Mouse (Mus musculus): ENCODE measurements around the gene Kalrn. TPM values are rescaled to one million over a fixed set of nuclear protein-coding genes. Genes with fewer than 3 reads are reported as not detected.

Gene Kalrn
- polyA plus RNA-seq, 1 experiment from 2014 or later: 30.5 TPM

DNA sequence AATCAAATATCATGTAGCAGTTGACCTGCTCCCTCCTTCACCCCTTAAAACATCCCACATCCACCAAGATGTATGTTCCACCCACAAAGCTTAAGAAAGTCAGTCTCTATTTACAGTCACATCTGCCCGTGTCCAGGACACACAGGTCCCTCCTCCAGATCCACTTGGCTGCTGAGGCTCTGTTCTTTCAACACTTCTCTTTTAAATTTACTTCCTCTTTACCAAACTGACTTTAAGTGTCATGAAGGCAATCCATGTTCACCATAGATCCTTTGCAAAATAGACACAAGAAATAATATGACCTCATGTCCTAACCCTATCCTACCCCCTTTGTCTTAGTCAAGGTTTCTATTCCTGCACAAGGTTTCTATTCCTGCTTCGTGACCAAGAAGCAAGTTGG is 131.6 kb downstream of the Kalrn start:
- Histone ChIP-seq H3K27me3 (ENCODE audit: control insufficient read depth, insufficient read depth, low read length) (no peaks in the 10 kb centered on the region), H3K4me2 (replicated peaks) (no peak overlapping the region), H3K9ac (no peak overlapping the region), H3K4me1 (replicated peaks; ENCODE audit: control insufficient read depth, insufficient read depth, low read length) (peaks cover 31% of the 10 kb centered on the region), H3K36me3 (replicated peaks; ENCODE audit: control insufficient read depth, insufficient read depth) (no peaks in the 10 kb centered on the region), H3K27ac (peak overlapping the region; percentile 2; the same call in 1 of the 2 replicates), H3K9me3 (ENCODE audit: control insufficient read depth, low read length) (no peaks in the 10 kb centered on the region), H3K4me3 (replicated peaks; ENCODE audit: low read length) (no peak overlapping the region)
- ATAC-seq (ENCODE audit: low FRiP score) (no peak), DNase-seq (ENCODE audit: low spot score) (no peak)
- 86% methylated on average over 2 of the region's 2 CpGs for WGBS

- H3K36me3 ChIP-seq (replicated peaks; ENCODE audit: control insufficient read depth, insufficient read depth): no peaks in the 10 kb centered on the region
- H3K9me3 ChIP-seq (ENCODE audit: control insufficient read depth, low read length): no peaks in the 10 kb centered on the region
- H3K4me3 ChIP-seq (replicated peaks; ENCODE audit: low read length): no peak overlapping the region
- H3K9ac ChIP-seq: no peak overlapping the region
- peak; percentile 86 for ATAC-seq (ENCODE audit: low FRiP score)
- no peak overlapping the region for H3K4me2 ChIP-seq (replicated peaks)
- WGBS: 26% methylated on average over 4 of the region's 4 CpGs
- peak overlapping the region; percentile 55; the same call in 1 of the 2 replicates for H3K27ac ChIP-seq
- peak; percentile 71 for DNase-seq (ENCODE audit: low spot score)
- peaks cover 31% of the 10 kb centered on the region for H3K4me1 ChIP-seq (replicated peaks; ENCODE audit: control insufficient read depth, insufficient read depth, low read length)
- no peaks in the 10 kb centered on the region for H3K27me3 ChIP-seq (ENCODE audit: control insufficient read depth, insufficient read depth, low read length)
These were observed 132.3 kb downstream of the Kalrn start for GRCm38 (mm10) chr16:34440994-34441414.

DNA sequence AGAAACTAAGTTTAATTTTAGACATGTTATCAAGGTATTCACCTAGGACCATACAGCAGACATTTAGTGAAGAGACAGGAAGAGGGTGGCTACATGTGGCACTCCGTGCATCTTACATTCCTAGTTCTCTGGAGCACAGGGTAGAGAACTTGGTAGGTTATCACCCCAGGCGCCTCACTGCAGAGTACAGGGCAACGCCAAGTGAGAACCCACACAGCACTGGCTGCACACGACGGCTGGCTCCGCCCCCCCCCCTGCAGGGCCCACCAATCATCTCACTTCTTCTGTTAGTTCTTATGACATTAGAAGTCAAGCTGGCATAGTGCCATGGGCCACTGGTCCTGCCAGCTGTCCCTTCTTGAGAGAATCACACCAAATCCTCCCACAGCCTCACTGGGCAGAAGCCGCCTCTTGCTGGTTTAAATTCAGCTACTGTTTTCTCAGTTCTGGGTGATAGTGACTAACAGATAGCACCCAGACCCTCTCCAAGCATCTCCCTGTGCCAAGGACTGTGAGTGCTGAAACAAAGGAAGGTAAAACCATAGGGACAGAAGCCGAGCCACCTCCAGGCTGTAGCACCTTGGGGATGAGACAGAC is 133.2 kb downstream of the Kalrn start:
- no peak overlapping the region for H3K4me3 ChIP-seq (replicated peaks; ENCODE audit: low read length)
- H3K4me1 ChIP-seq (replicated peaks; ENCODE audit: control insufficient read depth, insufficient read depth, low read length): peaks cover 31% of the 10 kb centered on the region
- no peaks in the 10 kb centered on the region for H3K36me3 ChIP-seq (replicated peaks; ENCODE audit: control insufficient read depth, insufficient read depth)
- WGBS: 70% methylated on average over 8 of the region's 8 CpGs
- no peaks in the 10 kb centered on the region for H3K9me3 ChIP-seq (ENCODE audit: control insufficient read depth, low read length)
- peak overlapping the region; percentile 55; the same call in 1 of the 2 replicates for H3K27ac ChIP-seq
- ATAC-seq (ENCODE audit: low FRiP score) (no peak), DNase-seq (ENCODE audit: low spot score) (peak; percentile 42)
- no peak overlapping the region for H3K9ac ChIP-seq
- no peak overlapping the region for H3K4me2 ChIP-seq (replicated peaks)
- H3K27me3 ChIP-seq (ENCODE audit: control insufficient read depth, insufficient read depth, low read length): no peaks in the 10 kb centered on the region

DNA sequence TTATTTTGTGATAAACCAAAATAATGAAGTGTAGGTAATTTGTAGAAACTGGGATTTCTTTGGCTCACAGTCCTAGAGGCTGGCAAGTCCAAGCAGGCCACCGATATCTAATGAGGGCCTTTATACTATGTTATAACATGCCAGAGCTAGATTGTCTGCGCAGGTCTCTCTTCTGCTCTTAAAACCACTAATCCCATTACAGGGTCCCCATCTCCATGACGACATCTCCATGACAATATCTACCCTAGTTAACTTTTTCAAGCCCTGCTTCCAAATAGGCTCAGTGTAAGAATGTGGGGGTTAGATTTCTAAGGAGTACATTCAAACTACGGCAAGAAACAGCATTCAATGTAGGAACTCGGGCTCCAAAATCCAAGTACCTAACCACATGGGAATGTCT is 143.2 kb downstream of the Kalrn start:
- Histone ChIP-seq H3K9me3 (ENCODE audit: control insufficient read depth, low read length) (no peaks in the 10 kb centered on the region), H3K4me2 (replicated peaks) (no peak overlapping the region), H3K4me3 (replicated peaks; ENCODE audit: low read length) (no peak overlapping the region), H3K27ac (no peak overlapping the region), H3K4me1 (replicated peaks; ENCODE audit: control insufficient read depth, insufficient read depth, low read length) (peaks cover 34% of the 10 kb centered on the region), H3K9ac (no peak overlapping the region), H3K27me3 (ENCODE audit: control insufficient read depth, insufficient read depth, low read length) (no peaks in the 10 kb centered on the region), H3K36me3 (replicated peaks; ENCODE audit: control insufficient read depth, insufficient read depth) (no peaks in the 10 kb centered on the region)
- ATAC-seq (ENCODE audit: low FRiP score) (no peak), DNase-seq (ENCODE audit: low spot score) (no peak)
- 53% methylated on average over 5 of the region's 5 CpGs for WGBS

GRCm38 (mm10) chr16:34427654-34428053 is 145.7 kb downstream of the Kalrn start:
- Histone ChIP-seq H3K9me3 (ENCODE audit: control insufficient read depth, low read length) (no peaks in the 10 kb centered on the region), H3K4me1 (replicated peaks; ENCODE audit: control insufficient read depth, insufficient read depth, low read length) (peaks cover 43% of the 10 kb centered on the region), H3K9ac (no peak overlapping the region), H3K4me2 (replicated peaks) (no peak overlapping the region), H3K27ac (no peak overlapping the region), H3K4me3 (replicated peaks; ENCODE audit: low read length) (no peak overlapping the region), H3K36me3 (replicated peaks; ENCODE audit: control insufficient read depth, insufficient read depth) (no peaks in the 10 kb centered on the region), H3K27me3 (ENCODE audit: control insufficient read depth, insufficient read depth, low read length) (no peaks in the 10 kb centered on the region)
- DNase-seq (ENCODE audit: low spot score): no peak
- ATAC-seq (ENCODE audit: low FRiP score): no peak
- whole genome bisulfite sequencing: 41% methylated on average over 5 of the region's 5 CpGs

GRCm38 (mm10) chr16:34421473-34421872 is 151.9 kb downstream of the Kalrn start:
- ATAC-seq (ENCODE audit: low FRiP score): no peak
- H3K4me1 ChIP-seq (replicated peaks; ENCODE audit: control insufficient read depth, insufficient read depth, low read length): peaks cover 43% of the 10 kb centered on the region
- DNase-seq (ENCODE audit: low spot score): no peak

GRCm38 (mm10) chr16:34417966-34418365 is 155.4 kb downstream of the Kalrn start:
- Histone ChIP-seq H3K27me3 (ENCODE audit: control insufficient read depth, insufficient read depth, low read length) (no peaks in the 10 kb centered on the region), H3K36me3 (replicated peaks; ENCODE audit: control insufficient read depth, insufficient read depth) (no peaks in the 10 kb centered on the region), H3K4me1 (replicated peaks; ENCODE audit: control insufficient read depth, insufficient read depth, low read length) (peaks cover 35% of the 10 kb centered on the region), H3K9ac (no peak overlapping the region), H3K27ac (no peak overlapping the region), H3K4me2 (replicated peaks) (no peak overlapping the region), H3K4me3 (replicated peaks; ENCODE audit: low read length) (no peak overlapping the region), H3K9me3 (ENCODE audit: control insufficient read depth, low read length) (no peaks in the 10 kb centered on the region)
- DNase-seq (ENCODE audit: low spot score): no peak
- WGBS: 26% methylated on average over 3 of the region's 3 CpGs
- ATAC-seq (ENCODE audit: low FRiP score): no peak

More at GRCm38 (mm10) chr16:34421473-34421872, 151.9 kb downstream of the Kalrn start:
- H3K9ac ChIP-seq: no peak overlapping the region
- no peak overlapping the region for H3K27ac ChIP-seq
- no peaks in the 10 kb centered on the region for H3K9me3 ChIP-seq (ENCODE audit: control insufficient read depth, low read length)
- no peak overlapping the region for H3K4me2 ChIP-seq (replicated peaks)
- H3K27me3 ChIP-seq (ENCODE audit: control insufficient read depth, insufficient read depth, low read length): no peaks in the 10 kb centered on the region
- no peaks in the 10 kb centered on the region for H3K36me3 ChIP-seq (replicated peaks; ENCODE audit: control insufficient read depth, insufficient read depth)
- H3K4me3 ChIP-seq (replicated peaks; ENCODE audit: low read length): no peak overlapping the region
- WGBS: 71% methylated on average over 6 of the region's 6 CpGs

DNA sequence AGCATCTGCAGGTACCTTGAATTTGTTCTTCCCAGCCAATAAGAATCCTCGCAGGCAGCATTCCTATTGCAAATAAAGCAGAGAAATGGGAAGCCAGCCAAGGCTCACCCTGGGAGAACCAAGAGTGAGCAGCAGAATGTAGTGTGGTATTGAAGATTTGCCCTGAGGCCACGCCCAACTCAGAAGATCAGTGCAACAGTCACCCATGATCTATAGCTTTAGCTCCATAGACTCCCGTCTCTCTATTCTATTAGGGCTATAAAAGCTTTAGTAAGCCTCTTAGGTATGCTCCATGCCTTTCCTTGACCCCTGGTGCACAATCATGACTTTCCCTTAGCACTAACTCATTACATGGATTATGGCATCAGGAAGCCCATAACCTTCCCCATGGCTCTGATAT is 155.9 kb downstream of the Kalrn start:
- ATAC-seq (ENCODE audit: low FRiP score): no peak
- no peak overlapping the region for H3K27ac ChIP-seq
- no peaks in the 10 kb centered on the region for H3K9me3 ChIP-seq (ENCODE audit: control insufficient read depth, low read length)
- no peaks in the 10 kb centered on the region for H3K36me3 ChIP-seq (replicated peaks; ENCODE audit: control insufficient read depth, insufficient read depth)
- no peaks in the 10 kb centered on the region for H3K27me3 ChIP-seq (ENCODE audit: control insufficient read depth, insufficient read depth, low read length)
- H3K4me1 ChIP-seq (replicated peaks; ENCODE audit: control insufficient read depth, insufficient read depth, low read length): peaks cover 35% of the 10 kb centered on the region
- no peak overlapping the region for H3K4me3 ChIP-seq (replicated peaks; ENCODE audit: low read length)
- WGBS: 69% methylated on average over 3 of the region's 3 CpGs
- no peak for DNase-seq (ENCODE audit: low spot score)
- no peak overlapping the region for H3K4me2 ChIP-seq (replicated peaks)
- H3K9ac ChIP-seq: no peak overlapping the region

DNA sequence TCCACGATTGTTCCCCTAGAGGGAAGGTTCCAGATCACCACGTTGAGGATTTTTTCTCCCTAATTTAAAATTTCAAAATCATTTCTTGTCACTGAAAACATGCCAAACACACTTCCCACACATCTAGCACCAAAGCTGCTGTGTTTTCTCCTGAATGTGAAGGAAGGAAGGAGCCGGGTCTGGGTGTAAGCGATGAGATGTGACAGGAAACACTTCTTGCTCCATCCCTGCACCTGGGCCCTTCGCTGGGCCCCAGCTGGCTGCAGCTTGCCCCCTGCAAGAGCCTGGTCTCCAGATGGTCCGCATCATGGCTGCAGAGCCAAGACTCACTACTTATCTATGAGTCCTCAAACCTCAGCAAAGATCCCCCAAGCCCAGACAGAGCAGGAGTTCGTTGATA is 158.8 kb downstream of the Kalrn start:
- Histone ChIP-seq H3K27ac (peak overlapping the region; percentile 40; the same call in 1 of the 2 replicates), H3K9me3 (ENCODE audit: control insufficient read depth, low read length) (no peaks in the 10 kb centered on the region), H3K36me3 (replicated peaks; ENCODE audit: control insufficient read depth, insufficient read depth) (no peaks in the 10 kb centered on the region), H3K9ac (no peak overlapping the region), H3K4me2 (replicated peaks) (no peak overlapping the region), H3K27me3 (ENCODE audit: control insufficient read depth, insufficient read depth, low read length) (no peaks in the 10 kb centered on the region), H3K4me3 (replicated peaks; ENCODE audit: low read length) (no peak overlapping the region), H3K4me1 (replicated peaks; ENCODE audit: control insufficient read depth, insufficient read depth, low read length) (peaks cover 21% of the 10 kb centered on the region)
- DNase-seq (ENCODE audit: low spot score) (no peak), ATAC-seq (ENCODE audit: low FRiP score) (no peak)
- 59% methylated on average over 7 of the region's 7 CpGs for WGBS

All from hindbrain, embryonic 14.5 days (tissue).